10 mouse cellular contexts compared by ENCODE assay signal in the genomic region with DNA sequence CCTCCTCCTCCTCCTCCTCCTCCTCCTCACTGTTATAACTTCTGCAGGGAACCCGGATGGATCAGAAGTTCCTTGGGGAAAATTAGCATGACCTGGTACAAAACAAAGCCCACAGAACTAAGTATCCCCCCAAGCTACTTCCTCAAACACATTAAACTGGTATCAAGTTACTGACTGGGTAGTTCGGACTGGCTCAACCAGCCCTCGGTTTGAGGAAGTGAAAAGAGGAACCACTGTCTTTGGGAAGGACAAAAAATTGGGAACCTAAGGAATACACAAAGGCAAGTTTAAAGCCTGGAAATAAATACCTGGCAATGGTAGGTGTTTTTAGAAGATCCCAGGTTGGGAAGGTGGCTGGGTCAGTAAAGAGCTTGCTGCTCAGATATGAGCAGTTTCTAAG. TPM values are rescaled to one million over a fixed set of nuclear protein-coding genes. Genes with fewer than 3 reads are reported as not detected.
DNase-seq lines count a peak whose midpoint lies in the region; ATAC-seq lines count a peak whose summit lies in the region.
"Had no signal": no experiment of that assay in that cellular context is flagged by ENCODE, and none has a peak within 500 bp of the region (broad histone marks: within the 10 kb centered on the region; RNA-seq: fewer than 3 reads in every experiment).

No protein-coding gene starts in this region.

- no peaks in the 10 kb centered on the region for H3K36me3 ChIP-seq in heart, embryonic 11.5 days (ENCODE audit: control insufficient read depth, insufficient read depth, low read length)
- H3K36me3 ChIP-seq in lung, embryonic 16.5 days (ENCODE audit: control insufficient read depth, insufficient read depth, low read length): no peaks in the 10 kb centered on the region
- H3K36me3 ChIP-seq: neural tube, embryonic 13.5 days had no signal

- no peaks in the 10 kb centered on the region for H3K27me3 ChIP-seq in heart, embryonic 11.5 days (ENCODE audit: control insufficient read depth, insufficient read depth, low read length)
- H3K27me3 ChIP-seq in lung, embryonic 16.5 days (ENCODE audit: control insufficient read depth, insufficient read depth, low read depth, low read length): no peaks in the 10 kb centered on the region
- H3K27me3 ChIP-seq: neural tube, embryonic 13.5 days had no signal

- no peak overlapping the region for H3K4me2 ChIP-seq in heart, embryonic 11.5 days
- peak overlapping the region; percentile 34 for H3K4me2 ChIP-seq in lung, embryonic 16.5 days (ENCODE audit: low read depth, low read length)

- 17% methylated on average over 3 of the region's 3 CpGs for whole genome bisulfite sequencing in heart, embryonic 11.5 days (ENCODE audit: insufficient replicate concordance)
- 4% methylated on average over 3 of the region's 3 CpGs for WGBS in lung, embryonic 16.5 days

- peak; percentile 29 to 41 for DNase-seq in heart, adult 18-20 months
- DNase-seq in lung, postnatal 4 days: no peak
- DNase-seq in spleen, adult 18-20 months: no peak
- DNase-seq in layer of hippocampus, adult 9-11 months: no peak

- H3K4me1 ChIP-seq in heart, embryonic 11.5 days (ENCODE audit: control insufficient read depth, insufficient read depth, low read length): peaks cover 17% of the 10 kb centered on the region
- peaks cover 48% of the 10 kb centered on the region for H3K4me1 ChIP-seq in lung, embryonic 16.5 days (replicated peaks; ENCODE audit: control insufficient read depth, insufficient read depth, low read length)

- H3K27ac ChIP-seq in heart, embryonic 11.5 days (ENCODE audit: low read depth, low read length): no peak overlapping the region
- H3K27ac ChIP-seq in lung, embryonic 16.5 days (ENCODE audit: low read length): peak overlapping the region; percentile 85
- H3K27ac ChIP-seq: liver, embryonic 14.5 days; neural tube, embryonic 13.5 days had no signal

- H3K9me3 ChIP-seq in heart, embryonic 11.5 days (replicated peaks; ENCODE audit: control insufficient read depth, low read length): no peaks in the 10 kb centered on the region
- H3K9me3 ChIP-seq in lung, embryonic 16.5 days (ENCODE audit: control insufficient read depth, low read length): no peaks in the 10 kb centered on the region
- H3K9me3 ChIP-seq: neural tube, embryonic 13.5 days had no signal

- H3K4me3 ChIP-seq in heart, embryonic 11.5 days (ENCODE audit: low read depth, low read length): no peak overlapping the region
- no peak overlapping the region for H3K4me3 ChIP-seq in lung, embryonic 16.5 days (ENCODE audit: low read length)
- H3K4me3 ChIP-seq: neural tube, embryonic 13.5 days had no signal

- no peak for ATAC-seq in heart, embryonic 11.5 days (replicated peaks; ENCODE audit: insufficient number of reproducible peaks, low FRiP score, low TSS enrichment)
- ATAC-seq in lung, embryonic 16.5 days (ENCODE audit: low read depth): no peak
- peak; percentile 74 for ATAC-seq in granulocyte monocyte progenitor cell, adult 5-6 weeks (replicated peaks; ENCODE audit: poor library complexity, severe bottlenecking)
- peak; percentile 44; the same call in 1 of the 2 replicates for ATAC-seq in neutrophil, adult 5-6 weeks (ENCODE audit: extremely low read depth, insufficient number of reproducible peaks, low FRiP score, poor library complexity, severe bottlenecking)

- H3K9ac ChIP-seq in heart, embryonic 11.5 days (ENCODE audit: low read depth, low read length): no peak overlapping the region
- no peak overlapping the region for H3K9ac ChIP-seq in lung, embryonic 16.5 days (ENCODE audit: low read length)
- H3K9ac ChIP-seq: liver, embryonic 14.5 days; neural tube, embryonic 13.5 days had no signal

RNA-seq across cellular contexts. Expression of a gene that starts 15.0 kb away (rescaled TPM):
- total RNA-seq in heart, adult 18-20 months (2021): not detected
- polyA plus RNA-seq in heart, embryonic 11.5 days (2014; fragmentation: Nextera tagmentation; extraction: Ambion mirVana): 3.6 and 5.2 TPM in 2 replicates
- polyA plus RNA-seq in lung, embryonic 16.5 days (2015; fragmentation: Nextera tagmentation; extraction: Ambion mirVana): 7.4 and 8.4 TPM in 2 replicates
- total RNA-seq in granulocyte monocyte progenitor cell, adult 5-6 weeks (2014; fragmentation: Nextera tagmentation): not detected in 2 replicates
- not detected in 2 replicates for total RNA-seq in granulocyte monocyte progenitor cell, adult 5-6 weeks (2017)
- total RNA-seq in neutrophil, adult 5-6 weeks (2017): not detected in 2 replicates
- polyA plus RNA-seq: neural tube, embryonic 13.5 days had no signal

Comparison
In these comparisons a context has a peak if more than half of its experiments do, and no peak if none do; other contexts are left out.
1. DNase-seq: peak in heart, adult 18-20 months (2 of 2); none in lung, postnatal 4 days (0 of 2), spleen, adult 18-20 months (0 of 2) and layer of hippocampus, adult 9-11 months (single experiment).
2. ATAC-seq: peak in granulocyte monocyte progenitor cell, adult 5-6 weeks (single experiment) and neutrophil, adult 5-6 weeks (single experiment); none in heart, embryonic 11.5 days (single experiment) and lung, embryonic 16.5 days (single experiment).